Mouse (Mus musculus): ENCODE results near the gene Vmp1. TPM values are rescaled to one million over a fixed set of nuclear protein-coding genes. Genes with fewer than 3 reads are reported as not detected.

Gene Vmp1
- polyA plus RNA-seq, 2 experiments from 2014 or later: 563 to 667 TPM

GRCm38 (mm10) chr11:86558258-86558657 is 125.4 kb downstream of the Vmp1 start:
- no peak for ATAC-seq

GRCm38 (mm10) chr11:86553525-86553924 is 130.1 kb downstream of the Vmp1 start:
- no peak for ATAC-seq

DNA sequence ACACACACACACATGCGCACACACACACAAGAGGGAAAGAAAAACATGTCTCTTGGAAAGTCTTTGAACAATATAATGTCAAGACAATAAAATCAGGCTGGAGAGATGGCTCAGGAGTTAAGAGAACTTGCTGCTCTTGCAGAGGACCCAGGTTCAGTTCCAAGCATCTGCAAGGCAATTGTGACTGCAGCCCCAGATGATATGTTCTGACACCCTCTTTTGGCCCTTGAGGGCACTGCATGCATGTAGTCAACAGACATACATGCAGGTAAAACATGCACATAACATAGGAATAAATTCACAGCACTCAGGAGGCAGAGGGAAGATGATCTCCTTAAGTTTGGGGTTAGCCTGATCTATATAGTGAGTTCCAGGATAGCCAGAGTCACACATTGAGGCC is 136.2 kb downstream of the Vmp1 start:
- ATAC-seq: no peak

DNA sequence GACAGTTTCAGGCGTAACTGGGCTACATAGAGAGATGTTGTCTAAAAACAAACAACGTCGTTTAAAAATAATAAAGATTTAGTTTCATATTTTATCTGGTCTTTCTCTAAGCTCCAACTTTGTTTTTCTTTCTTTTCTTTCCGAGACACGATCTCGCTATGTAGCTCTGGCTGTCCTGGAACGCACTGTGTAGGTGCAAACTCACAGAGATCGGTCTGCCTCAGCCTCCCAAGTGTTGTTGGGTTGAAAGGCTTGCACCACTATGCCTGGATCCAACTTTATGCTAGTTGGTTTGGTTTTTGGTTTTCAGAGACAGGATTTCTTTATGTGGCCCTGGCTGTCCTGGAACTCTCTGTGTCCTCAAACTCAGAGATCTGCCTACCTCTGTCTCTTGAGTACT is 138.1 kb downstream of the Vmp1 start:
- no peak for ATAC-seq

GRCm38 (mm10) chr11:86544639-86545299 is 138.9 kb downstream of the Vmp1 start, which contains the start of the genes Rps6kb1 and Tubd1:
Gene Rps6kb1, minus strand, starts transcription at chr11:86544805.
Gene Tubd1, plus strand, starts transcription at chr11:86544991.
- peak; percentile 91 for ATAC-seq

DNA sequence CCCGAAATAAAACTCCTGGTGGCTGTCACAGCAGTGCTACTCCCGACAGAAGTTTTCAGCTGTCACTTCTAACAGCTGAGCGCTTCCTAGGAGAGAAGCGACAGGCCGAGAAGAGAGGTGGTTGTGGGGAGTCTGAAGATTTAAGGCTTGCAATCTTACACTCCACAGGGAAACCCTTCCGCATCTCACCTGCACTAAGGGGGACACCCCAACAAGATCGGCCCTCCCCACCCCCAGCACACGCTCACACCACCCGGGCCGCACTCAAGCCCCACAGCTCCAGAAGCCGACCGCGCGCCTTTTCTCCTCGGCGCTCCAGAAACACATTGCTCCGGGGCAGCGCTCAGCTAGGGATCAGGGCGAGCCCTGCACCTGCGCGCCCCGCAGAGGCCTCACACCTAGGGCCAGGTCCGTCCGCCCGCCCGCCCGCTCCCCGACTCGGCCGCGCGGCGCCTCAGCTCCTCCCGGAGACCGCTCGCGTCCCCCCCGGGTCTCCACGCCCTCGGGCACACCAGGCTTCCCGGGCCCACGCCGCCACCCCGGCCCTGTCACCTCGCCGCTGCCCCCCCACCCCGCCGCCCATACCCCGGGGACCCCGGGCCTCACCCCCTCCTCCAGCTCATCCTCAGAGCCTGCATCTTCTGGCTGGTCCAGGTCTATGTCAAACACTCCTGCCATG is 139.5 kb downstream of the Vmp1 start:
- ATAC-seq: no peak

GRCm38 (mm10) chr11:86542851-86543250 is 140.8 kb downstream of the Vmp1 start:
- no peak for ATAC-seq

GRCm38 (mm10) chr11:86540476-86540845 is 143.2 kb downstream of the Vmp1 start:
- ATAC-seq: no peak

DNA sequence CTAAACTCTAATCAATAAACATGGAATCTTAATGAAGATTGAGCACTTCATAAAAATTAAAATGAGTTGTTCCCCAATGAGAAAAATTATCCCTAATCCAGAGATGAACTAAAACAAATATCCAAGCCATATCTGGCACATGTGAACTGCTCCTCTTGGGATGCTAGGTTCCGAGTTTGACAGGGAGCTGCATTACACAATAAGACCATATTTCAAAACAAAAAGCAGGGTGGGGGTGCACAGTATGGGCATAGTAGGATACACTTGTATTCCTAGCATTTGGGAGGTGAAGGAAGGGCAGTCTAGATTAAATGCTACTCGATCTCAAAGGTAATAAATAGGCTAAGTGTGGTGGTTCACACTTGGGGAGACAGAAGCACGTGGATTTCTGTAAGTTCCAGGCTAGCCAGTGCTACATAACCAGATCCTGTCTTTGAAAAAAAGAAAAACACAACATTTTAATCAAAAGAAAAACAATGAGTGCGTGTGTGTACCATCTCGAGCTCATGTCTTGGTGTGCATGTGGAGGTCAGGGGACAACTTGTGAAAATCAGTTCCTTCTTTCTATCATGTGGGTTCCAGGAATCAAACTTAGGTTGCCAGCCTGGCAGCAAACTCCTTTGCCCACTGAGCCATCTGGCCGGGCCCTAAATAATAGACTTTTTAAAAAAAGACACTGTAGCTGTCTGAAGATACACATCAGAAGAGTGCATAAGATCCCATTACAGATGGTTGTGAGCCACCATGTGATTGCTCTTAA is 143.7 kb downstream of the Vmp1 start:
- ATAC-seq: no peak

DNA sequence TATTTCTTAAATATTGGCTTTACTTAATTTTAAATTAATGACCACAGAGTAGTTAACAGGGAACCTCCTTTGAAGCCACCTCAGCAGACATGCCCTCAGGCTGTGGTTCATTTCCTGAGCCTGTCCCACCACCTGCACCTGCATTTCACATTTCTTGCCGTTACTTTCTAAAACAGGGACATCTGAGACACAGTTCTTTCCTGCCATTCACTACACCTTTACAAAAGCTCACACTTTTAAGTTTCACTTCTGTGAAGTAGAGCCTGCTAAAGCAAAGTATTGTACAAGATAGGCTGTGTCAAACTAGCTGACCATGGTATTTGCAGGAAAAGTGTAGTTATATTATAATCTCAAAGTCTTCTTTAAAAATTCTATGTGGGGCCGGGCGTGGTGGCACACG is 144.8 kb downstream of the Vmp1 start:
- no peak for ATAC-seq

- no peak for ATAC-seq
These were observed 149.3 kb downstream of the Vmp1 start for GRCm38 (mm10) chr11:86534201-86534910.

Other genes starting within 250 kb of the Vmp1 start
- gene Rnft1, start 199.2 kb downstream of the Vmp1 start, polyA plus RNA-seq (2017; shearing (Covaris generic)): 10 to 100 TPM; 45.5 to 54.7 TPM
- 10 to 100 TPM; 40.2 to 56.5 TPM for gene Rps6kb1, start 139.0 kb downstream of the Vmp1 start, polyA plus RNA-seq (2017; shearing (Covaris generic))
- 1 to 10 TPM; 5.7 to 5.9 TPM for gene Tubd1, start 138.8 kb downstream of the Vmp1 start, polyA plus RNA-seq (2017; shearing (Covaris generic))
- 10 to 100 TPM in 1 of 2 experiments, 1 to 10 TPM in 1; 9.9 to 10.6 TPM for gene Ptrh2, start 149 bp upstream of the Vmp1 start, polyA plus RNA-seq (2017; shearing (Covaris generic))
- gene Cltc, start 73.7 kb upstream of the Vmp1 start, polyA plus RNA-seq (2017; shearing (Covaris generic)): 10 to 100 TPM; 79.9 to 83.6 TPM
- gene Dhx40, start 123.9 kb upstream of the Vmp1 start, polyA plus RNA-seq (2017; shearing (Covaris generic)): 10 to 100 TPM; 20.1 TPM

All from activated CD4-positive, CD25-positive, alpha-beta regulatory T cell, adult 4 months (primary cell).